Mouse (Mus musculus) monocyte, adult 2 months (primary cell): ENCODE data around the gene Tmbim4.
"Not testable (repeated sequence)": the region's sequence is repeated elsewhere in the genome, so short reads cannot be mapped to it uniquely, and the experiment has no call there.

Experiments used
- DNase-seq, 2 experiments: peaks; one replicate each; pipeline ENCODE4 v3.0.0; 2022; ENCODE audit warnings: low spot score in 2 of 2, low read depth in 1 of 2

The Tmbim4 gene

GRCm38 (mm10) chr10:120197061-120197835 lies 4.1 kb upstream of the Tmbim4 start:
- peak in 1 of 2 experiments; percentile 16 for DNase-seq

- DNase-seq = peak; percentile 50 to 76
Measured at GRCm38 (mm10) chr10:120201961-120202402, 592 bp downstream of the Tmbim4 start, which contains the start of gene Irak3. Irak3 (minus strand) TSS chr10:120202130.

GRCm38 (mm10) chr10:120202467-120203250 lies 1.3 kb downstream of the Tmbim4 start:
- no peak for DNase-seq

- DNase-seq = no peak
Measured at GRCm38 (mm10) chr10:120204591-120205210, 3.3 kb downstream of the Tmbim4 start.

GRCm38 (mm10) chr10:120208015-120208414 lies 6.6 kb downstream of the Tmbim4 start:
- DNase-seq = no peak

DNA sequence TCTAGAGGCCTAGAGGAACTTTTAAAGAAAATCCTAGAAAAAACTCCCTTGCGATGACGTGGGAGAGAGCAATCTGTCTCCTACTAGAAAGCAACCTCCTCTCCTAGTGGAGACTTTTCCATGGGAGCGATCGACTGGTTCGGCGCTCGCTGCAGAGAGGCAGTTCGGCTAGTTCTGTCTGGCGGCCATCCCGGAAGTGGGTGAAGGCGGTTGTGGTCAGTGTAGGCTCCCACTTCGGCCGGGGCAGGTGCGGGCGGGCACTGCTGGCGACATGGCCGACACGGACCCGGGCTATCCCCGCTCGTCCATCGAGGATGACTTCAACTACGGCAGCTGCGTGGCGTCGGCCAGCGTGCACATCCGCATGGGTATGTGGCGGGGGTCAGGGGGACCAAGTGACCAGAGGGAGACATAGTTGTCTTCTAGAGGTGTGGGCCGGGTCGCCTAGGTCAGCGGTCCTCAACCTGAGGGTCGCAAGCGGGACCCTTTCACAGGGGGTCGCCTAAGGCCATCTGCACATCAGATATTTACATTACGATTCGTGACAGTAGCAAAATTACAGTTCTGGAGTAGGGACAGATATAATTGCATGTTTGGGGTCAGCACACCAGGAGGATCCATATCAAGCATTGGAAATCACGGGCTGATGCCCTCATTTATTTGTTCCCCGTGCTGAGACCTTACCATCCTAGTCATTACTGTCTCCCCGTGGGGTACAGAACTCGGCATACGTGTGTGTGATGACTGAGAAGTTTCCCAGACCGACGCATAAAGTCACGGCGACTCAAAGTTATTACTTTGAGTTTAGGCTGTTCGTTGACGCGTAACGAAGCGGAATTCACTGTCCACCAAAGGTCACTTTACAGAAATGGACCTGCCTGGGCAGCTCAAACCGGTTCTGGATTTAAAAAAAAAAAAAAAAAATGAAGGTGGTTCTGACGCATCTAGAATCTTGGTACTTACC lies 7.5 kb downstream of the Tmbim4 start:
- DNase-seq = peak in 1 of 2 experiments; percentile 60

- no peak for DNase-seq
Measured at GRCm38 (mm10) chr10:120209539-120209925, 8.1 kb downstream of the Tmbim4 start.

- DNase-seq = no peak
Measured at GRCm38 (mm10) chr10:120210096-120210495, 8.7 kb downstream of the Tmbim4 start.

GRCm38 (mm10) chr10:120217099-120217498 lies 15.7 kb downstream of the Tmbim4 start:
- not testable (repeated sequence) for DNase-seq

- DNase-seq = no peak
Measured at GRCm38 (mm10) chr10:120218996-120219395, 17.6 kb downstream of the Tmbim4 start.

DNA sequence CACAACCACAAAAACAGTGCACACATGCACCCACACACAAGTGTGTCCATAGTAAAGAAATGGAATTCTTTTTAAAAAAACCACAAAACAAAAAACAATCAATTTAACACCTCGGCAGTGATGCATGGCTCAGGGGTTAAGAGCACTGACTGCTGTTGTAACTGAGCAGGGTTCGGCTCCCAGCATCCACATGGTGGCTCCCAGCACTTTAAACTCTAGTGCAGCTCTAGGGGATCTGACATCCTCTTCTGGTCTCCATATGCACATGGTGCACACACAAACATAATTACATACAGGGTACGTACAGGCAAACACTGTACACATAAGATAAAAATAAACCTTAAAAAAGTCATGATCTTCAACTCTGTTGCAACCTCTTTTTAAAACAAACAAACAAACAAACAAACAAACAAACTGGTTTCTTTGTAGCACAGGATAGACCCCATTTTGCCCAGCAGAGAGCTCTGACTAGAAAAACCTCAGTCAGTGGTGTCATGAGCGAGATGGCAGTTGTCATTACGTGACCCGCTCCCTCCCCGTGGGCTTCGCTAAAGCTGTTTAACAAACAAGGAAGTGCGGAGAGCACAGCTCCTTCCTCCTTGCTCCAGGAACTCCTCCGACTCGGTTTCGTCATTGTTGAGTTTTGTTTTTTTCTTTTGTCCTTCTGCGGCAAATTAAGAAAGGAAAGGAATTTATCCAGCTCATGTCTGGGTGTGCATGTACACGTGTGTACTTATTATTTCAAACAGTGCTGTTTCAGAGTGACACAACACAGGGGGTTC lies 18.4 kb downstream of the Tmbim4 start:
- peak; percentile 10 to 31 for DNase-seq

GRCm38 (mm10) chr10:120220776-120221175 lies 19.4 kb downstream of the Tmbim4 start:
- no peak for DNase-seq

GRCm38 (mm10) chr10:120226871-120227661 lies 25.7 kb downstream of the Tmbim4 start, which contains the start of gene Llph:
Llph (plus strand) TSS chr10:120227070.
- DNase-seq = peak; percentile 37 to 59

DNA sequence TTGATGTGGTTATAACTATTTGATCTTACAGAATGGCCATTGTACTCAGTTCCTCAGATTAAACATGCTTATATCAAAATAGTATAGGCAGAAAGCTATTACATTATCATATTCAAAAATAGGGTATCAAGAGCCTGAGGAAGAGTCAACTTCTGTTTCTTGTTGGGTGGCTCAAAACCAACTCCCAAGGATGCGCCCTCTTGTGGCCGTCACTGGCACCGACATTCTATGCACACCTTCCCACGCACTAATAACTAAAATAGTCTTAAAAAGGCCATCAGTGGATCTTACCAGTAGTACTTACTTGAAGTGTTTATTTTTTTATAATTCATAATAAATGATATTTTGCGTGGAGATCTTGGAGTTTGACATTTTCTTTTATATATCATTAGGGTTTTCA lies 30.3 kb downstream of the Tmbim4 start:
- peak; percentile 40 to 68 for DNase-seq

GRCm38 (mm10) chr10:120233655-120234367 lies 32.4 kb downstream of the Tmbim4 start:
- peak in 1 of 2 experiments; percentile 32 for DNase-seq

- DNase-seq = no peak
Measured at GRCm38 (mm10) chr10:120236855-120237254, 35.5 kb downstream of the Tmbim4 start.

GRCm38 (mm10) chr10:120238241-120238640 lies 36.9 kb downstream of the Tmbim4 start:
- DNase-seq = no peak

GRCm38 (mm10) chr10:120239476-120239875 lies 38.1 kb downstream of the Tmbim4 start:
- no peak for DNase-seq
